Mouse (Mus musculus): Measurements from ENCODE around the gene Tmppe. TPM values are rescaled to one million over a fixed set of nuclear protein-coding genes. Genes with fewer than 3 reads are reported as not detected.

The Tmppe gene
- total and polyA plus RNA-seq, 2 experiments = 3.0 to 3.6 TPM

DNA sequence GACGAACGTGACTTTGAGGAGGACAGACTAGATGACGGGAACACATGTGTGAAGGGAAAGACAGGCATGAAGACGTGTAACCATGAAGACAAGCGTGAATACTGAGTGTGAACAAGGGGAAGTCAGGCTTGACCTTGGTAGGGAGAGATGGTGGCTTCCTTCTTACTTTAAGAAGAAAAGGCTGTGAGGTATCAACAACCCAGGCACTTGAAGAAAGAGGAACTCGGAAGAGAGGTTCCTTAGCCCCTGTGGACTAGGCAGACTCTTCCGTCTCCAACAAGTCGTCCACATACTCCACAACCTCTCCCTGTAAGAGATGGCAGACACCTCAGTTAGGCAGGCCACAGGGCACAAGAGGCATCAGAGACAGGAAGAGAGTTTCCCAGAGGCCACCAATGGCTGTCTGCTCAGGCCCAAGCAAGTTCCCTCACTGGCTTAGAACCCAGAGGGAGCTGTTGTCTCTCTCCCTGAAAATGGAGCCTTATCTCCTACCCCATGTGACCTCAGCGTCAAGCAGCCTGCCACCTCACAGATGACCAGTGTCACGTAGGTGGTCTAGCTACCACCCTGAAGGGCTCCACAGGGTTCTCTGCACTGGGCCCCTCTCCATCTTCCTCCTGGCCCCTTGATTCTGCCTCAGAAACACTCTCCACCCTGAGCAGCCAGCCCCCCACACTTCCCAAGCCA, 25.5 kb upstream of the Tmppe start:
- Histone ChIP-seq H3K36me3 (ENCODE audit: control insufficient read depth, insufficient read depth, low read length) (no peaks in the 10 kb centered on the region), H3K9ac (ENCODE audit: low read depth, low read length) (no peak overlapping the region), H3K4me1 (ENCODE audit: control insufficient read depth, insufficient read depth, low read length) (no peaks in the 10 kb centered on the region), H3K27me3 (ENCODE audit: control insufficient read depth, insufficient read depth, low read length) (no peaks in the 10 kb centered on the region), H3K4me3 (ENCODE audit: insufficient read depth, low read depth, low read length) (no peak overlapping the region), H3K79me2 (ENCODE audit: control insufficient read depth, insufficient read depth, low read length) (no peaks in the 10 kb centered on the region), H3K27ac (replicated peaks; ENCODE audit: insufficient read depth, low read depth, low read length) (no peak overlapping the region)
- DNase-seq (ENCODE audit: extremely low read depth, low read depth, low spot score) = no peak
- WGBS = 88% methylated on average over 10 of the region's 10 CpGs
- no peak for TF ChIP-seq CTCF (IDR thresholded peaks at IDR 0.05; ENCODE audit: low read depth, low read length)
- no peak for TF ChIP-seq POLR2A (IDR thresholded peaks at IDR 0.05; ENCODE audit: extremely low read depth, insufficient read depth, low read length)

GRCm38 (mm10) chr9:114377168-114377567, 23.7 kb upstream of the Tmppe start:
- DNase-seq (ENCODE audit: extremely low read depth, low read depth, low spot score) = no peak
- Histone ChIP-seq H3K79me2 (ENCODE audit: control insufficient read depth, insufficient read depth, low read length) (no peaks in the 10 kb centered on the region), H3K9ac (ENCODE audit: low read depth, low read length) (no peak overlapping the region), H3K4me1 (ENCODE audit: control insufficient read depth, insufficient read depth, low read length) (no peaks in the 10 kb centered on the region), H3K36me3 (ENCODE audit: control insufficient read depth, insufficient read depth, low read length) (no peaks in the 10 kb centered on the region), H3K27ac (replicated peaks; ENCODE audit: insufficient read depth, low read depth, low read length) (no peak overlapping the region), H3K4me3 (ENCODE audit: insufficient read depth, low read depth, low read length) (no peak overlapping the region), H3K27me3 (ENCODE audit: control insufficient read depth, insufficient read depth, low read length) (no peaks in the 10 kb centered on the region)
- TF ChIP-seq CTCF (IDR thresholded peaks at IDR 0.05; ENCODE audit: low read depth, low read length) (no peak), POLR2A (IDR thresholded peaks at IDR 0.05; ENCODE audit: extremely low read depth, insufficient read depth, low read length) (no peak)
- 84% methylated on average over 10 of the region's 10 CpGs for WGBS

DNA sequence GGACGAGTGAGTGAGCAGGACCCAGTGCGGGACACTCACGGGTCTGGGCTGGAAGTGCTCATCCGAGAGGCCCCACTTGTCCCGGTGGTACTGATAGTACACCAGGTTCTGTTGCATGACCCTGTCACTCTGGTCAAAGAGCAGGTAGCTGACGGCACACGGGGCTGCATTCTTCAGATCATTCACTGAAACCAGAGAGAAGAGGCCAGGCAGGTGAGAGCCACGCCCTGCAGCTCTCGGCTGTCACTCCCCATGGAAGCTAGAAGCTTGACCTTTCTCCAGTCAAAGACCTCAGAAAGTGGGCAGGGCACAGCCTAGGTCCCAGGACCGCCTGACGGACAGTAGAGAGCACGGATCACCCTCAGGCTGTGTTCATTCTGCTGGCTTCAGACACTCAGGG, 21.0 kb upstream of the Tmppe start:
- WGBS = 91% methylated on average over 12 of the region's 12 CpGs
- TF ChIP-seq CTCF (IDR thresholded peaks at IDR 0.05; ENCODE audit: low read depth, low read length) (no peak), POLR2A (IDR thresholded peaks at IDR 0.05; ENCODE audit: extremely low read depth, insufficient read depth, low read length) (no peak)
- no peaks in the 10 kb centered on the region for H3K4me1 ChIP-seq (ENCODE audit: control insufficient read depth, insufficient read depth, low read length)
- H3K4me3 ChIP-seq (ENCODE audit: insufficient read depth, low read depth, low read length) = no peak overlapping the region
- no peaks in the 10 kb centered on the region for H3K27me3 ChIP-seq (ENCODE audit: control insufficient read depth, insufficient read depth, low read length)
- DNase-seq (ENCODE audit: extremely low read depth, low read depth, low spot score) = no peak
- no peaks in the 10 kb centered on the region for H3K36me3 ChIP-seq (ENCODE audit: control insufficient read depth, insufficient read depth, low read length)
- no peak overlapping the region for H3K27ac ChIP-seq (replicated peaks; ENCODE audit: insufficient read depth, low read depth, low read length)
- H3K79me2 ChIP-seq (ENCODE audit: control insufficient read depth, insufficient read depth, low read length) = no peaks in the 10 kb centered on the region
- H3K9ac ChIP-seq (ENCODE audit: low read depth, low read length) = no peak overlapping the region

DNA sequence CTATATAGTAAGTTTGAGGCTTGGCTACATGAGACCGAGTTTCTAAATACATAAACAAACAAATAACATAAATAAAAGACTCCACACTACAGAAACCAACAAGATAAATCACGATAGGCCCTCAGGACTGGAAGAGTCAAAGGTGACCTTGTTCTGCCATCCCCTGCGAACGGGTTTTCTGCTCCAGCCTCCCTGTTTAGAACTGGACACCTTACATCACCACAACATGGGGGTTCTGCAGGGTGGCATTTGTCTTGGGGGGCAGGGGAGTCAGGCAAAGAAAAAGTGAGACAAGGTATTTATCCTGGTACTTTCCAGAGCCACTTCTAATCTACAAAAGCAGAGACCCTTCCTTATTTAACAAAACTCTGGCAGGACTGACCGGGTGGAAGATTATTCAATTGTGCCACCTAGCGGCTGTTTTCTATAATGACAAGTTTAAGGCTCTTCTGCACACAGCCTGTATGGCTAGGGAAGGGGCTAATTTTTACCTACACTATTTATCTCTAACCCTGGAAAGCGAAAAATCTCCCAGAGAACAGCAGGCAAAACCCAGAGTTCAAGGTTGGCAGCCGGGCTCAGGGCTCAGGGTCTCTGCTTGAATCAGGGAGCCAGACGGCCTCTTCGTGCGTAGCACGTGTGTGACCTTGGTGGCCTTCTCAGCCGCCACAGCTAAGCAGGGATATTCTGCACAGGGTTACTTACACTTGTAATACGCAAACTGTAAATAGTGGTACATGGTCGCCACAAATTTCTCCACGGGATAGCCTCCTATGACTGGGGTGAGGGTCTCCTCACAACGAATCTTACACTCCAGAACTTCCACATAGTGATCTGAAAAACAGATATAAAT, 19.8 kb upstream of the Tmppe start:
- WGBS = 69% methylated on average over 17 of the region's 17 CpGs
- H3K36me3 ChIP-seq (ENCODE audit: control insufficient read depth, insufficient read depth, low read length) = no peaks in the 10 kb centered on the region
- DNase-seq (ENCODE audit: extremely low read depth, low read depth, low spot score) = peak; percentile 18
- no peaks in the 10 kb centered on the region for H3K4me1 ChIP-seq (ENCODE audit: control insufficient read depth, insufficient read depth, low read length)
- no peaks in the 10 kb centered on the region for H3K27me3 ChIP-seq (ENCODE audit: control insufficient read depth, insufficient read depth, low read length)
- peak; percentile 54 for TF ChIP-seq CTCF (IDR thresholded peaks at IDR 0.05; ENCODE audit: low read depth, low read length)
- no peak for TF ChIP-seq POLR2A (IDR thresholded peaks at IDR 0.05; ENCODE audit: extremely low read depth, insufficient read depth, low read length)
- H3K27ac ChIP-seq (replicated peaks; ENCODE audit: insufficient read depth, low read depth, low read length) = no peak overlapping the region
- no peaks in the 10 kb centered on the region for H3K79me2 ChIP-seq (ENCODE audit: control insufficient read depth, insufficient read depth, low read length)
- no peak overlapping the region for H3K4me3 ChIP-seq (ENCODE audit: insufficient read depth, low read depth, low read length)
- H3K9ac ChIP-seq (ENCODE audit: low read depth, low read length) = no peak overlapping the region

DNA sequence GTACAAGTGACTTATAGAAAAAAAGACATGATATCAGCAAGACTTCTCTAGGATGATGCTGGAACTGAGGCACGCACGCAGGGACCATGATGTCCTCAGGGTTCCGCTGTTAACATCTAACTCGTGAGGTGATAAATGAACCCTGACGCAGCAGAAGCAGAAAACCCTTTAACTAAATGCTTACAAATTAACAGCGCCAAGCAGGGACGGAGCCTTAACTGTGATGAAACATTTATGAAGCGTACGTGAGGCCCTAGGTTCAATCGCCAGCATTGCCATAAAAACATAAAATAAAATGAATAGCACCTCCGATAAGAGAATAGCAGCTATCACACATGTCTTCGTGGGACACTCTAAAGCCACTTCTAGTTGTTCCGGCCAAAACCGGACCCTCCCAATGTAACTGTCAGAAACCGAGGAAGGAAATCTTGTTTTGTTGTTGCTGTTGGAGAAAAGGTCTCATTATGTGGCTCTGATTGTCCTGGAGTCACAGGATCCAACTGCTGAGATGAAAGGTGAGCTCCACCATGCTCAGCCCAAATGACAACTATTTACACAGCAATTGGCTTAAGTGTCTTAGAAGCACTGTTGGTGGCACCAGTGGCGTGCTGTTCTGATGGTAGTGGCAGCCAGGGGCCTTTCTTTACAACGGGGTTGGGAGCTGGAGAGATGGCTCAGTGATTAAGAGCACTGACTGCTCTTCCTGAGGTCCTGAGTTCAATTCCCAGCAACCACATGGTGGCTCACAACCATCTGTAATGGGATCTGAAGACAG, 17.8 kb upstream of the Tmppe start:
- Histone ChIP-seq H3K36me3 (ENCODE audit: control insufficient read depth, insufficient read depth, low read length) (no peaks in the 10 kb centered on the region), H3K4me1 (ENCODE audit: control insufficient read depth, insufficient read depth, low read length) (no peaks in the 10 kb centered on the region), H3K27ac (replicated peaks; ENCODE audit: insufficient read depth, low read depth, low read length) (no peak overlapping the region), H3K9ac (ENCODE audit: low read depth, low read length) (no peak overlapping the region), H3K79me2 (ENCODE audit: control insufficient read depth, insufficient read depth, low read length) (no peaks in the 10 kb centered on the region), H3K4me3 (ENCODE audit: insufficient read depth, low read depth, low read length) (no peak overlapping the region), H3K27me3 (ENCODE audit: control insufficient read depth, insufficient read depth, low read length) (no peaks in the 10 kb centered on the region)
- no peak for DNase-seq (ENCODE audit: extremely low read depth, low read depth, low spot score)
- WGBS = 90% methylated on average over 17 of the region's 17 CpGs
- TF ChIP-seq CTCF (IDR thresholded peaks at IDR 0.05; ENCODE audit: low read depth, low read length) = no peak
- TF ChIP-seq POLR2A (IDR thresholded peaks at IDR 0.05; ENCODE audit: extremely low read depth, insufficient read depth, low read length) = no peak

Measured in liver, adult 2 months (tissue).